Mouse (Mus musculus) stomach, postnatal 0 days (tissue): Measurements from ENCODE around the gene Thsd4.

ENCODE experiments used
- CTCF ChIP-seq: IDR thresholded peaks from 2 replicates; pipeline ENCODE4 v1.5.1; 2016; ENCODE audit warnings: antibody characterized with exemption, low read depth, mild to moderate bottlenecking, moderate library complexity
- EP300 ChIP-seq: optimal IDR thresholded peaks from 2 replicates; pipeline ENCODE3; 2016; ENCODE audit warnings: antibody characterized with exemption

DNA sequence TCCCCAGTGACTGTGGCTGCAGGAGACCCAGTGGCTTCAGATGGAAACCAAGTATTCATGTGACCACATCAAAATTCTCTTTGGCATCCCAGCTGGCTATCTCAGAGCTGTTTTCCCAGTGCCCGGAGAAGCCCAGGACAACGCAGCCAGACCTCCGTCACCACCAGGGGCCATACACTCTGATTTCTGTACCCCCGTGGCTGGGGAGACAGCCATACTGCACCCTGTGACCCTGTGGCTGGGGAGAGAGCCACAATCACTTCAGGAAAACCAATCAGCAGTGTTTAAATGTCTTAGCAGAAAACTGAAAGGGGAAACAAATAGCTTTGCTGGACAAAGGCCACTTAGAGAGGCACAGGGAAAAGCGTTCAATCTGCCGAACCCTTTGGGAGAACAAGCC is 208.2 kb downstream of the Thsd4 start:
- TF ChIP-seq CTCF (no peak), EP300 (no peak)
